Mouse (Mus musculus): Measurements from ENCODE around the gene Asic5.

The Asic5 gene

DNA sequence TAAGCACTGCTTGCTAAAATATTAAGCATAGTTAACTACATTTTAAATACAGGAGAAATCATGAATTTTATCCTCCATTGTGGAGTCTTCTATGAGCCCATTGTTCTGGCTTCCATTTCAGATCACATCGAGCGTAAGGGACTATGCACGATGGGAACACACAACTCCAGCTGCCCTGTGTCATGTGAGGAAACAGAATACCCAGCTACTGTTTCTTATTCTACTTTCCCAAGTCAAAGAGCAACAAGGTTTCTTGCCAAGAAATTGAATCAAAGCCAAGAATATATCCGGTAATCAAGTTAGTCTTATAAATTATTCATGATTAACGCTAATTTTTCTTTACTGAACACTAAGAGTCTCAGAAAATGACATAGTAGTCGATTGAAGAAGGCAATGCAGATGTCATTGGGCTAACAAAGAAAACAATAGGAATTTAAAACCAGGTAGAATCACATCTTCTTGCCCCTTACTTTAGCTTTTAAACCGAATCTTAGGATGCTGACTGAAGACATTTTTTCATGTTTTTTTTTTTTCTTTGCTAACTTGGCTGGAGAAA lies 32.1 kb downstream of the Asic5 start:
- no peak for DNase-seq

DNA sequence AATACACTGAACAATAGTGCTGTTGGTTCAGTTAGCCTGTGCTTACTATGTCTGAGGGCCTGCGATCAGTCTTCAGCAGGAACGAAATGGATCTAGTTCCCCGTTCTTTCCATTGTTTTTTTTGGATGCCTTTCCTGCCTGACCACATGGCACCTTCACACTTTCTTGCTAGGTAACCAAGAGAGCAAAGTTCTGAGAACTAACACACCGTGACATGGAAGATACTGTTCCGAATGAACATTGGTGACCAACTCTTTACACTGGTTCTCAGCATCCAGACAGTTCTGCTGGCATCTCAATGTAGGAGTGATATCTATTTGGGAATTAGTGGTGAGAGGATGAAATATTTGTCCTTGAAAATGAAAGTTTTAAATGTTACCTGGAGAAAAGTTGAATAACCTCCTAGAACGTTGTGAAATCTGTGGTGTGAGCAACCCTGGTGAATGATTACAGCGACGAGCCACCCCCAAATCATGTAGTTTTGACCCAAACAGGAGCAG lies 40.4 kb downstream of the Asic5 start:
- no peak for DNase-seq

DNA sequence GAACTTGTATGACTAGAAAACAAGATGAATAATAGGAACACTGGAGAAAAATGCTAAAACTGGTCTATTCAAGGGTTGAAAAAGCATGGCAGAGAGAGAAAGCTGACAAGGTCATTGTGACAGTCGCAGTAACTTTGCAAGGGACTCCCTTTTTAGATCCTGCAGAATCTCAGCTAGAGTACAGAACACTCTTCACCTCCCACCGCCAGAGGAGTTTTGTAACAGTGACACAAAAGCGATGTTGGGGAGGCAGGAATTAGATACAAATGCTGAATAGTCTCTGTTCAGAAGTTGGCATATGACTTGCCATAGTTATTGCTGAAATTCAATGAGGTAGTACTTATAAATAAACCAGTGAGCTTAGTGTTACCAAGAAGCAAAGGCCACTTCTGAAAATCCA lies 41.0 kb downstream of the Asic5 start:
- DNase-seq = no peak

DNA sequence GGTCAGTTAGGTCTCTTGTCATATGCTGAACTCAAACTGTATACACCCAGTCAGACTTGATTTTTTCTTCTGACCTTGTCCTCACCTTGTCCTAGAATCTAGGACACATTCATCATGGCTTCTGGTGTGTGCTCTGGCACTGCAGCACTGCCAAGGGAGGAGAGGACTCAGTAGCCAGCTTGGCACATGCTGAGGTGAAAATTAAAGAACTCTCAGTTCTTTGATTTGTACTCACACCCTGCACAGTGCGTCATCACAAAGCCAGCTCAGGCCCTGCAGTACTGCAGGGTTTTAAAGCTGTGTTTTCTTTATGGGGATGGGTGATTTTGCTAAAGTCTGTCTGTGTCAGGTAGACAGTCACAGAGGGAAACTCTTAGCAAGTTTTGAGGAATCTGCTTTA lies 45.2 kb downstream of the Asic5 start:
- peak; percentile 36 for DNase-seq

DNA sequence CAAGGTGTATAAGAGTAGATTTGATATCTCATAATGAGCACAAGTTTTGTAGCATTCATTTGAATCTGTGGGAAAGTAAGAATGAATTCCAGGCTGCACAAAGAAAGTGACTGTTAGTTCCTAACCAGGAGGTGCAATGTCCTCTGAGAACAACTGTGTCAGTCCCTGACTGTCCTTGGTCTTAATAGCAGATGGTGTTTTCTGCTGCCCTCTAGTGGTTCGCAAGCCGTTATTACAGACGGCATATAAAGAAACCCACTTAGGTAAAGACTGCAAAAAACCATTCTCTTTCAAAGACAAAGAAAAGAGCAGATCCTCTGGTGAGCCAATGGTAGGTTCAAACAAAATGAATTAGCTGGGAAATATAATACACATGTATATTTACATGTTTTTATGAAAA lies 47.1 kb downstream of the Asic5 start:
- DNase-seq = peak; percentile 69

DNA sequence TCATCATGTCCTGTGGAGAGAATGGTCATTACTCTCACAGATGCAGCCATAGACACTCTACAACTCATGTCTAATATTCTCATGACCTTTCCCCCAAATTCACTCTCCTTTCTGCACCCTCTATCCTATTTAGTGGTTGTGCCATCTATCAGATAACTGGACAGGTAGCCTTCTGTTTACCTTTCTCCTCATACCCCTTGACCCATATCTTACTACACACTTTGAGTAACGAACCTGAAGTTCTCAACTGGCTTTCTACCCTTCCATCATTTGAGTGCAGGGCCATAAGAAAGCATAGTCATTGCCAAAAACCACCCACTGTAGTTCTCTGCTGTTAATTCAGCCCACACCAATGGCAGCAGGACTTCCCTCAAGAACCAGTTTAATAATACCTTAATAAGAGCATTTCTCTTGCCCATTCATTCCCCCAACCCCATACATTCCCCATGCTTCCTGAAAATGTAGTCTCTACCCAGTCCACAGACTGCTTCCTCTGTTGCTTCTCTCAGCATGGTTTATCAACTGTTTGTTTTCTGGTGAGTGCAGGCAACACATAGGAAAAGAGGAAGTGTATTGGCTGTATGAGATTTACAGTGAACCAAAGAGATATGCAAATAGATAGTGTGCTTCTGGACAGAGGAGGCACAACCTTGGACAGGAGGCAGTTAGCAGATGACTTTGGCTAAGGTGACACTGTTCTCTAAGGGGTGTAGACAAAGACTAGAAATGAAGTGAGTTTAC lies 48.1 kb downstream of the Asic5 start:
- DNase-seq = no peak

DNA sequence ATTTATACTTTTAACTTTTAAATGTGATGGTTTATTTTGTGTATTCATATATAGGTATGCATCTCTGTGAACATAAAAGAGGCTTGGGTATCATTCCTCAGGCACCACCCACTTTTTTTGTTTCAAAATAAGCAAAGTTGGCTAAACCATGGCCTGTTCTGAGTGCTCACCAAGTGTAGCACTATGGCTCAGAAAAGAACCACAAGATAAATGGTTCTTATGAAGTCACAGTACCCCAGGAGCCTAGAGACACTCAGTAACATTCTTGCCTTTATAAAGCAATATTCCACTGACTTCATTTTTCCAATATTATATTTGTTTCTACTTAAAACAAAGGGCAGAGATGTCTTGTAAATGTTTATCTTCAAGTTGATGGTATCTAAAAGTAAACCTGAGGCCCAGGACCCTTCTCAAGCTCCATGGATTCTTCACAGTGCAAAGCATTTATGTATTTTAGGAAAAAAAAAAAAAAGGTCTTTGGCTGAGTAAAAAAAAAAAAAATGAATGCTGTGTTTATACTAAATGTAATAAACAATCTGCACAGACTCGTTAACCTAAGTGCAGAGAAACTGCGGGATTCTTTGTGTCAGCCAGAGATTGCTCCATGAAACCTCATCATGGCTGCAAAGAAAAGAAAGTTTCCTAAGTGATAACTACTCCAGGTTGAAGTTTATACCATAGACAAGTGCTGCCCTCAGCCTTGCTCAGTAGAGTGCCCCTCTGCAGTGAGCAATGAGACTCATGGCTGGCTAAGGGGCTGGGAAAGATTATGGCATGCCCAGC lies 54.4 kb downstream of the Asic5 start:
- no peak for DNase-seq

DNA sequence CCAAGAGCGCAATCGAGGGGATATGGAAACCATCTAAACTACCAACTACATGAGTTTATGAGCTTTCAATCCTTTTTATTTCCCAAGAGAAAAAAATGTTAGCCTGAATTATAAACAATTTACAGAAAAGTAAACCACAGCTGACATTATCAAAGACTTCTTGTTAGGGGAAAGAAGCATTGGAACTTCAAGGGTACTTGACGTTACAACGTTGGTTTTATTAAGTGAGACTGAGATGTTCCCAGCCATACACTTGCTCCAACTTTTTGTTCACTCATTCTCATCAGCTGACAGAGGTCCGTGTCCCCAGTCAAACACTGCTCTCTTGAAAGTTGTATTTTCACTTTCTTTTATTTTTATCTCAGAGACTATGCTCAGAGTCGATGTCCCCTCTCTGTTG lies 61.6 kb downstream of the Asic5 start:
- DNase-seq = no peak

DNA sequence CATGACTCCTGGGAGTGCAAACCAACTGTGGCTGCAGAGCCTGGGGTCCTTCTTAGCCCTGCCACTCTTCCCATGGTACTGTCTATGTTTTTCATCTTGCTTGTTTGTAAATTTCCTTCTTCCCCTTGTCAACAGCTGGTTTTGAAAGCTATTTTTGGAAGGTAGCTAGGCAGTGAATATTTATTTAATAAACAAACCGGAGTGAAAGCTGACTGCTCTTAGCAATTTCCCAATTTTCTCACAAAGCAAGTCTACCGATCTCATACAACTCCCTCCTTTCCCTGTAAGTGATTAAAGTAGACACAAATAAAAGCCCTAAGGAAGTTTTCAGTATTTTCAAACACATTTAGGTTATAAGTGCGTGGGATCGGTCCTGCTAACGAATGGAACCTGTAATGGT lies 62.8 kb downstream of the Asic5 start:
- no peak for DNase-seq

DNA sequence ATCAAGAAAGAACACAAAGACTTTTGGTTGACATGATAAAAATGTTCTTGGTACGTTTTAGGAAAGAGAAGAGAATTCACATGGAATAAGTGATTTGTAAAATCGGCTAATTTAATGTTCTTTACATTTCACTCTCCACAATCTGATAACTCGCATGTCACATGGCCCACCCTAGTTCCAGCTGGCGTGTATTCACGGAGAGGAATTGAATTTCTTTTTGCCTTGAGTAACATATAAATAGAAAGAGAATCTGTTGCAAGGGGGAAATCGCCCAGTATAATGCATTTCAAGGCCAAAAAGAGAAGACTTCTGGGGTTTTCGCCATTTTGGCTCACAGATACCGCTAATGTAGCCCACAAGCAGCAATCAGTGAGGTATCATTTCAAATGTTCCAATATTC lies 64.0 kb downstream of the Asic5 start:
- DNase-seq = no peak

DNA sequence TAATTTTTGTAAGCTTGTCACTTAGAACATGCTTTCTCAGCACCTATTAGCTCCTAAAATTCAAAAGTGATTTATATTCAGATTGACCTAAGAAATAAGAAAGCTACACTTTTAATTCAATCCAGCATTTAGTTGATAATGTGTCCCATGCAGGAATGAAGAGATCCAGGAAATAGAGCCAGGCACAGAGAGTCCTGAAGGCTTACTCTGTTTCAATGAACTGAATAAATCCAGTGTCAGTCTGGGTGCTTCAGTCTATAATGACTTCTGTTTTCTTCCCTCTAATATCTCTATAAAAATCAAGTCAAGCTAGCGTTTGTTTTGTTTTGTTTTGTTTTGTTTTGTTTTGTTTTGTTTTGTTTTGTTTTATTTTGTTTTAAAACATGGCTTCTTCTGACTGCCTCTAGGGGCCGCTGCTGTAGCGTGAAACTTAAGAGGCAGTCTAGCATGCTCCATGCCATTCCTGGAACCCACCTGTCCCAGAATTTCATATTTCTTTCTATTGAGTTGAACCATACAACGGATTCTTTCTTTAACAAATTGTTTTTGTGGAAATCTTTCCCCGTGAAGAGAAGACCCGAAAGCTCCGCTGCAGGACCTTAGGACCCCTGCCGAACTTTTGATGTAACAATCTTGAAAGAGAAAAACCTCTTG lies 65.1 kb downstream of the Asic5 start:
- peak; percentile 30 for DNase-seq

DNA sequence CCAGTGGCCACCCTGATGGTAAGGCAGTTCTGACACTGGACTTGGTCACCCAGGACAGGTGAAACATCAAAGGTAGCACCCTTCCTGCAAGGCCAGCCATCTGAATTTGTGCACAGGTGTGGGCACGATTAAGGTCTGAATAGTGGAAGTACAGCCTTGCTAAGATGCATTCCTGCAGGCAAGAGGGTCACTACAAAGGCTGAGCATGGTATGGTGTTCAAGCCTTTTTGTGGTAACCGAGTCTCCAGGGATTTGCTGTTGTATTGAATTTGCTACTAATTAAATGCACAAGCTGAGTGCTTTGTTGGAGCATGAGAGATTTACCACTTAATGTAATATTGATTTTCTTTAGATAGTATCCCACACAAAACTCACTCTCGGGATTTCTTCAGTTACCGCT lies 66.0 kb downstream of the Asic5 start:
- no peak for DNase-seq

DNA sequence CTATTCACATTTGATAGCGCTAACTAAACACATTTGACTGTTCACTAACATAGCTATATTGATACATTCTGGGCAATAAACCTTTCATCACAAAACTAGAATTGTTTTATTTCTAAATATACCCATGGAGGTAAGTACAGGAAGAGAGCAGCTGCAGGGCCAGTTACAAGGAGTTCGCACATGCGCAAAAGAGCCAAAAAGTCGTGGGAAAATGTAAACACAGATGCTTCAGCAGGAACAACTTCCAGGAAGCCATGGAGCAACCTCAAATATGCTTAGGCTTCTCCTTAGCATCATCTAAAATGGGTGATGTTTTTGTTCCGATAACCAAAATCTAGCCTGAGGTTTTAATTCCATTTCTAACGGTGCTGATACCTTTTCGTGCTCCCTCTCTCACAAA lies 66.6 kb downstream of the Asic5 start:
- DNase-seq = no peak

DNA sequence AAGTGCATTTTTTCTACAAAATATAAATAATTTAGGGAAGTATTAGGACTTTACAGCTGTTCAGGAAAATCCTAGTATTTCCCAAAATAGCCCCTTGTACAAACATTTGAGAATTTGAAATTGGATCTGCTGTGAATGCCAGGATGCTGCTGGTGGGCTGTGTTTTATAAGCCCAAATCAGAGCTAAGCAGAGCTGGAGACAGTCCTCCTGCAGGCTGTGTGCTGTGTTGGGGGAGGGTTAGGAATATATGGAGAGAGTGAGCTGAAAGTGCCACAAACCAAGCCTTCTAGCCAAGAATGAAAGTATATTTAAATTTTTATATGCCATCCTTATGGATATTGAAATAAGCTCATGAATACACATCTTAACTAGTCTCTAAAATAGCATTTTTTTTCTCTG lies 69.4 kb downstream of the Asic5 start:
- DNase-seq = no peak

DNA sequence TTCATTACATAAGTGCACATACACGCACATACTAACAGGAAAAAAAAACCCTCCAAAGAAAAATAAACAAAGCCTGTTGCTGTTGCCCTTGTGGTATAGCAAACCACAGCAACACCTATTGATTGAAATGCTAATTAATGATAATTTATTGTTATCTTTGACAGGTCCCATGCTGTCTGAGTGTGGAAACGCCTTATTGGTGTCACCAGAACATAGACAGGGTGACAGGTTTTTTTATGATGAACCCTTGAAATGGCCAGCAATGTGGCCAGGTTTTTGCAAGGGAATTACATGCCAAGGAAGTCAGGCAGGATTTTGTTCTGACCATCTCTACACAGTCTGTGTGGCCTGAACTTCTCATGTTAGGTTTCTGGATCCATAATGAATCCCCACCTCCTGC lies 69.9 kb downstream of the Asic5 start:
- no peak for DNase-seq

DNA sequence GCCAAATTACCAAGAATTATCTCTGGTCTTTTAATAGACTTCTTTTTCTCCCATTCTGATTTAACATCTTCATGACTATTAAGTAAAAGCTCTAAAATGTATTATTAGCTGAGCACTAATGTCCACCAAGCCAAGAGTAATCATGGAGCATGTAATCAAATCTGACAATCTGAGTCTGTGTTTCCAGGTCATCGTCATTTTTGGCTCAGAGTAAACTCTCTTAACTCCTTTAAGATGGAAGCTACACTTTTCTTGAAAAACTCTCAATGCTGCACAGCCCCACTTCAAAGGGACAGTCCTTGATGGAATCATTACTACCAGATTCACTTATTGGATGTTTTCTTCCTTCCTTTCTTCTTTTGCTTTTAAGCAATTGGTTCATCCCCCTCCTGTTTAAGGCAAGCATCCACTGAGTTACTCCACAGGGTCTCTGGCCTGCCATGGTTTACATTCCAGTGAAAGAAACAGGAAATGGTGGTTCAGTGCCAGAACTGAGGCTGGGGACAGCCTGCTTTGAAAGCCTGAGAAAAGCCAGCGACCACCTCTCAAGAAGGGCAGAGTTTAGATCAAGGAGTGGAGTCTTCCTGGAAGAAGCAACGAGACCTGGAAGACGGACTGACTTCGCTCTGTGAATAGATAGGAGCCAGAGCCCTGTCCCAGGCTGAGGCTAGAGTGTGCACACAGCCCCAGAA lies 72.3 kb downstream of the Asic5 start:
- DNase-seq = no peak

DNA sequence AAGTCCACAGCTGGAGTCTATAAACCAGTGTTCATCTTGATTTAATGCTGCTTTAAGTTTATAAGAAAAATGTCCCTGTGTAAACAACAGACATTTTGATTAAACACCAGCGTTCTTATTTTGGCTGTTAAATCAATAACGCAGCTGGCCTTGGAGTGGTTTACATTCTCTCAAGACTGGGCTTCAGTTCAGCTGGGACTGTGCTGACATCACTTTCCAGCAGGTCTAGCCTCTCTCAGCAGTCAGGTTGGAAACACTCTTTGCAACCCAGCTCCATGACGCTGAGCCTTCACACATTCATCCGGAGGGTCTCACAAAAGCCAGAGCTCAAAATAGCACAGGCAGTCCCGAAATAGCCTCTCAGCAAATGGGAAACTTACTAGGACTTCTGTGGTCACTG lies 75.1 kb downstream of the Asic5 start:
- DNase-seq = no peak

DNA sequence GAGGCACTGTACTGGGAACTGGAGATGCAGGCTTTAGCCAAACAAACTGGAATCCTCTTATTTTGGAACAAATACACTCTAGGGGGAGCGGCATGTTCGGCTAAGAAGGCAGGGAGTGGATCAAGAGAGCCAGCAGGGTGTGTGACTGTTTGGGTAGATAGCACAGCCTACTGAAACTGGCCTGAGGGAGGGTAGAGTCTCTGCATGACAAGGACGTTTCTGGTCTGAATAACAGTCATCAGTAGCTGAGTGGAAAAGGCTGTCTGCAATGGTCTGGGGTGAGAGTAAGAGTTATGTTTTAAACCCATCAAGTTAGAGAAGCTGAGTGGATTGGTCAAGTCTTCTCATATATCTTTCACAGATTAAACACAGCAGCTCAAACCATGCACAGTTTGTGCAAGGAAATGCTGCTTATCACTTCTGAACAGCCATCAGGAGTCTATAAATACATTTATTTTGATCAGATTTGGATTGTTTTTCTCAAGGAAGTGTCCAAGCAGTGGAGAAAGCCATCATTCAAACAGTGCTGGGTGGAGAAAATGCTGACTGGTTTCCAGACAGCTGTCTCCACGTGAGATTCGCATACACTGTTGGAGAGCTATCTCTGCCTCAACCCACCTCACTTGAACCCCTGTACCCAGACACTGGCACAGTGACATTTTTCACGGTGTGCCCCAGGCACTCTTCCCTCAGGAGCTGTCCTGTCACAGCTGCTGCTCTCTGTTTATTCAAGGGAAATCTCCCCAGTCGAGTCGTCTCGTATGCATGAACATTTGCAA lies 79.5 kb downstream of the Asic5 start:
- no peak for DNase-seq

DNA sequence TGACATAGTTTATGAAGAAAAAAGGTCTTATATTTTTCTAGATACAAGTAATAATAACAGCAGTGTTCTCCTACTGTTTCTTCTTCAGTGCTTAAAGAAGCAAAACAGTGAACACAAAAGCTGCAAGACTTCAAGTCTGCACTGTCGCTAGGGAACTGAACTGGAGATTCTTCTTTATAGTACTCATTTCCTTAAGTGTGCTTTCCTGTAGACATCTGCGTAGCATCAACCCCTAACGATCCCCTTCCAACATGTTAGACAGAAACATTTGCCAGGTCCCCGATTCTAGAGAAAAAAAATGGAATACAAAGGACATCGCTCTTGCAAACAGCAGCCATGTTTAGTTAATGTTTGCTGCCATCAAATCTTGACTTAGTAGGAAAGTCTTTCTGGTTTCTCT lies 85.7 kb downstream of the Asic5 start:
- DNase-seq = no peak

Measured in cerebellum, adult 9-10 months (tissue).